ENCODE assay signal across 13 mouse cellular contexts in genomic region chr17:86232248-86232647, GRCm38 (mm10).
DNase-seq lines count a peak whose midpoint lies in the region; ATAC-seq and TF ChIP-seq lines count a peak whose summit lies in the region.
"Had no signal": no experiment of that assay in that cellular context is flagged by ENCODE, and none has a peak within 500 bp of the region (broad histone marks: within the 10 kb centered on the region; RNA-seq: fewer than 3 reads in every experiment).

No protein-coding gene starts in this region.

- WGBS in forebrain, embryonic 16.5 days, result 63% methylated on average over 4 of the region's 4 CpGs

- H3K36me3 ChIP-seq in forebrain, embryonic 16.5 days (ENCODE audit: control insufficient read depth, insufficient read depth), result no peaks in the 10 kb centered on the region
- H3K36me3 ChIP-seq: G1E; lung, embryonic 15.5 days; neural tube, embryonic 12.5 days had no signal

- no peak overlapping the region for H3K4me2 ChIP-seq in forebrain, embryonic 16.5 days (ENCODE audit: low read length)
- H3K4me2 ChIP-seq: lung, embryonic 15.5 days; neural tube, embryonic 12.5 days had no signal

- intact Hi-C loops in gastrocnemius, adult 2 months (cut with DNase I), result no loop called here
- intact Hi-C loops in gastrocnemius, postnatal 14 days (cut with DNase I; ENCODE audit: low total_unique reads), result no loop called here
- intact Hi-C loops in left cerebral cortex, postnatal 4 days (cut with DNase I), result loop anchor here (5.0 kb wide), 1 partner anchor 60 kb away; no protein-coding TSS in a partner anchor
- intact Hi-C loops in left cerebral cortex, postnatal 14 days (cut with DNase I), result no loop called here

- peak overlapping the region; percentile 6; the same call in 1 of the 2 replicates for H3K27ac ChIP-seq in gastrocnemius, adult 2 months
- peak overlapping the region; percentile 70; the same call in 1 of the 2 replicates for H3K27ac ChIP-seq in forebrain, embryonic 16.5 days (ENCODE audit: low read length)
- H3K27ac ChIP-seq: lung, embryonic 15.5 days; neural tube, embryonic 12.5 days had no signal

- no peak for DNase-seq in gastrocnemius, adult 2 months
- no peak for DNase-seq in gastrocnemius, postnatal 14 days
- peak; percentile 26 for DNase-seq in left cerebral cortex, postnatal 4 days
- DNase-seq in left cerebral cortex, postnatal 14 days (ENCODE audit: low spot score in 2 of 2), result no peak
- no peak for DNase-seq in right cerebral cortex, postnatal 25 days
- no peak for DNase-seq in cerebellum, adult 18-20 months
- DNase-seq: gastrocnemius, postnatal 36 days; layer of hippocampus, postnatal 36 days had no signal

- no peaks in the 10 kb centered on the region for H3K27me3 ChIP-seq in forebrain, embryonic 16.5 days (replicated peaks; ENCODE audit: control insufficient read depth, insufficient read depth, low read length)
- H3K27me3 ChIP-seq: lung, embryonic 15.5 days; neural tube, embryonic 12.5 days had no signal

- H3K4me1 ChIP-seq in forebrain, embryonic 16.5 days (replicated peaks; ENCODE audit: control insufficient read depth, insufficient read depth, low read length), result peaks cover 38% of the 10 kb centered on the region

- H3K4me3 ChIP-seq in gastrocnemius, adult 2 months, result peak overlapping the region; percentile 22; the same call in 1 of the 2 replicates
- H3K4me3 ChIP-seq in forebrain, embryonic 16.5 days (replicated peaks; ENCODE audit: low read length), result no peak overlapping the region
- H3K4me3 ChIP-seq: lung, embryonic 15.5 days; neural tube, embryonic 12.5 days had no signal

- no peaks in the 10 kb centered on the region for H3K9me3 ChIP-seq in forebrain, embryonic 16.5 days (ENCODE audit: control insufficient read depth, low read length)
- H3K9me3 ChIP-seq: lung, embryonic 15.5 days had no signal

- ATAC-seq in forebrain, embryonic 16.5 days, result no peak
- peak; percentile 75 for ATAC-seq in megakaryocyte progenitor cell, adult 5-6 weeks (replicated peaks; ENCODE audit: poor library complexity)

- TF ChIP-seq CTCF in gastrocnemius, adult 2 months (IDR thresholded peaks at IDR 0.05), result no peak

- no peak overlapping the region for H3K9ac ChIP-seq in forebrain, embryonic 16.5 days (replicated peaks; ENCODE audit: low read depth, low read length)
- H3K9ac ChIP-seq: lung, embryonic 15.5 days; neural tube, embryonic 12.5 days had no signal
